11 mouse cellular contexts compared by ENCODE assay signal in genomic region chr6:95650082-95650722, GRCm38 (mm10).
DNase-seq lines count a peak whose midpoint lies in the region; ATAC-seq and TF ChIP-seq lines count a peak whose summit lies in the region.
"Had no signal": no experiment of that assay in that cellular context is flagged by ENCODE, and none has a peak within 500 bp of the region (broad histone marks: within the 10 kb centered on the region; RNA-seq: fewer than 3 reads in every experiment).

No protein-coding gene starts in this region.

- no peaks in the 10 kb centered on the region for H3K36me3 ChIP-seq in hindbrain, postnatal 0 days (ENCODE audit: insufficient read depth, low read length)
- H3K36me3 ChIP-seq in hindbrain, embryonic 12.5 days: no peaks in the 10 kb centered on the region
- H3K36me3 ChIP-seq in neural tube, embryonic 15.5 days: no peaks in the 10 kb centered on the region
- H3K36me3 ChIP-seq in embryonic facial prominence, embryonic 11.5 days (replicated peaks; ENCODE audit: control insufficient read depth, insufficient read depth, low read depth, low read length): no peaks in the 10 kb centered on the region
- H3K36me3 ChIP-seq: hindbrain, embryonic 15.5 days; neural tube, embryonic 12.5 days had no signal

- H3K4me1 ChIP-seq in hindbrain, postnatal 0 days (ENCODE audit: insufficient read depth, low read length): no peaks in the 10 kb centered on the region; the same call in 1 of the 2 replicates
- H3K4me1 ChIP-seq in hindbrain, embryonic 12.5 days: peaks cover 12% of the 10 kb centered on the region
- peaks cover 11% of the 10 kb centered on the region; the same call in 1 of the 2 replicates for H3K4me1 ChIP-seq in neural tube, embryonic 15.5 days
- no peaks in the 10 kb centered on the region; the same call in 1 of the 2 replicates for H3K4me1 ChIP-seq in embryonic facial prominence, embryonic 11.5 days (ENCODE audit: control insufficient read depth, insufficient read depth, low read length)
- H3K4me1 ChIP-seq: neural tube, embryonic 12.5 days had no signal

- TF ChIP-seq CTCF in hindbrain, postnatal 0 days (IDR thresholded peaks at IDR 0.05; ENCODE audit: low read depth): no peak

- H3K9ac ChIP-seq in hindbrain, postnatal 0 days (replicated peaks; ENCODE audit: low read length): no peak overlapping the region
- no peak overlapping the region for H3K9ac ChIP-seq in hindbrain, embryonic 12.5 days
- no peak overlapping the region for H3K9ac ChIP-seq in neural tube, embryonic 15.5 days (replicated peaks)
- no peak overlapping the region for H3K9ac ChIP-seq in embryonic facial prominence, embryonic 11.5 days (replicated peaks; ENCODE audit: low read length)
- H3K9ac ChIP-seq: hindbrain, embryonic 15.5 days; neural tube, embryonic 12.5 days had no signal

- no peak overlapping the region for H3K4me2 ChIP-seq in hindbrain, postnatal 0 days (ENCODE audit: low read depth, low read length)
- no peak overlapping the region for H3K4me2 ChIP-seq in hindbrain, embryonic 12.5 days (replicated peaks)
- H3K4me2 ChIP-seq in neural tube, embryonic 15.5 days: no peak overlapping the region
- H3K4me2 ChIP-seq in embryonic facial prominence, embryonic 11.5 days (ENCODE audit: low read depth, low read length): no peak overlapping the region
- H3K4me2 ChIP-seq: hindbrain, embryonic 15.5 days; neural tube, embryonic 12.5 days had no signal

- H3K4me3 ChIP-seq in hindbrain, postnatal 0 days (ENCODE audit: low read length): no peak overlapping the region
- H3K4me3 ChIP-seq in hindbrain, embryonic 12.5 days: no peak overlapping the region
- no peak overlapping the region for H3K4me3 ChIP-seq in neural tube, embryonic 15.5 days (replicated peaks)
- no peak overlapping the region for H3K4me3 ChIP-seq in embryonic facial prominence, embryonic 11.5 days (ENCODE audit: low read depth, low read length)
- H3K4me3 ChIP-seq: hindbrain, embryonic 15.5 days; left cerebral cortex, adult 2 months; neural tube, embryonic 12.5 days had no signal

- no peaks in the 10 kb centered on the region for H3K9me3 ChIP-seq in hindbrain, postnatal 0 days (ENCODE audit: low read length)
- no peaks in the 10 kb centered on the region for H3K9me3 ChIP-seq in hindbrain, embryonic 12.5 days (replicated peaks)
- no peaks in the 10 kb centered on the region for H3K9me3 ChIP-seq in neural tube, embryonic 15.5 days (replicated peaks)
- H3K9me3 ChIP-seq in embryonic facial prominence, embryonic 11.5 days (replicated peaks; ENCODE audit: control insufficient read depth, low read length): no peaks in the 10 kb centered on the region
- H3K9me3 ChIP-seq: hindbrain, embryonic 15.5 days; neural tube, embryonic 12.5 days had no signal

- WGBS in hindbrain, postnatal 0 days: 36% methylated on average over 13 of the region's 13 CpGs
- 43% methylated on average over 13 of the region's 13 CpGs for WGBS in hindbrain, embryonic 12.5 days
- 59% methylated on average over 13 of the region's 13 CpGs for whole genome bisulfite sequencing in neural tube, embryonic 15.5 days
- WGBS in embryonic facial prominence, embryonic 11.5 days: 30% methylated on average over 13 of the region's 13 CpGs

- no peak overlapping the region for H3K27ac ChIP-seq in hindbrain, postnatal 0 days
- no peak overlapping the region for H3K27ac ChIP-seq in hindbrain, embryonic 12.5 days
- H3K27ac ChIP-seq in neural tube, embryonic 15.5 days (replicated peaks): no peak overlapping the region
- H3K27ac ChIP-seq in embryonic facial prominence, embryonic 11.5 days (replicated peaks; ENCODE audit: low read depth, low read length): no peak overlapping the region; the same call in 1 of the 2 replicates
- H3K27ac ChIP-seq: hindbrain, embryonic 15.5 days; left cerebral cortex, adult 2 months; neural tube, embryonic 12.5 days had no signal

- H3K27me3 ChIP-seq in hindbrain, postnatal 0 days (ENCODE audit: insufficient read depth, low read length): no peaks in the 10 kb centered on the region
- H3K27me3 ChIP-seq in hindbrain, embryonic 12.5 days: no peaks in the 10 kb centered on the region
- no peaks in the 10 kb centered on the region for H3K27me3 ChIP-seq in neural tube, embryonic 15.5 days (replicated peaks)
- no peaks in the 10 kb centered on the region for H3K27me3 ChIP-seq in embryonic facial prominence, embryonic 11.5 days (ENCODE audit: control insufficient read depth, insufficient read depth, low read length)
- H3K27me3 ChIP-seq: hindbrain, embryonic 15.5 days; neural tube, embryonic 12.5 days had no signal

- peak; percentile 51 for DNase-seq in hindbrain, postnatal 0 days (ENCODE audit: low spot score)
- DNase-seq in neural tube, embryonic 10.5 days (ENCODE audit: extremely low spot score, low spot score): peak; percentile 17
- DNase-seq in embryonic facial prominence, embryonic 11.5 days (ENCODE audit: low spot score): peak; percentile 58
- no peak for DNase-seq in spleen, postnatal 14 days (ENCODE audit: low spot score in 2 of 2)
- DNase-seq in c-Kit-positive CD71-positive TER-119-positive erythroid progenitor cells, embryonic 14.5 days (ENCODE audit: low spot score): no peak
- DNase-seq: gastrocnemius, postnatal 25 days had no signal

- peak; percentile 49; the same call in 1 of the 2 replicates for ATAC-seq in hindbrain, postnatal 0 days
- ATAC-seq in hindbrain, embryonic 12.5 days (ENCODE audit: low FRiP score): no peak
- no peak for ATAC-seq in neural tube, embryonic 15.5 days (ENCODE audit: low FRiP score)
- ATAC-seq in embryonic facial prominence, embryonic 11.5 days (replicated peaks; ENCODE audit: insufficient number of reproducible peaks, low FRiP score, low TSS enrichment, low read depth): peak; percentile 45; the same call in 1 of the 2 replicates

Comparison
In these comparisons a context has a peak if more than half of its experiments do, and no peak if none do; other contexts are left out.
1. ATAC-seq: peak in hindbrain, postnatal 0 days (single experiment) and embryonic facial prominence, embryonic 11.5 days (single experiment); none in hindbrain, embryonic 12.5 days (single experiment) and neural tube, embryonic 15.5 days (single experiment).
2. DNase-seq: peak in hindbrain, postnatal 0 days (single experiment), neural tube, embryonic 10.5 days (single experiment) and embryonic facial prominence, embryonic 11.5 days (single experiment); none in spleen, postnatal 14 days (0 of 2) and c-Kit-positive CD71-positive TER-119-positive erythroid progenitor cells, embryonic 14.5 days (single experiment).